ENCODE assay signal across 9 mouse cellular contexts in genomic region chr7:48938190-48938589, GRCm38 (mm10). TPM values are rescaled to one million over a fixed set of nuclear protein-coding genes. Genes with fewer than 3 reads are reported as not detected.
DNase-seq lines count a peak whose midpoint lies in the region; ATAC-seq and TF ChIP-seq lines count a peak whose summit lies in the region.
"Had no signal": no experiment of that assay in that cellular context is flagged by ENCODE, and none has a peak within 500 bp of the region (broad histone marks: within the 10 kb centered on the region; RNA-seq: fewer than 3 reads in every experiment).

No protein-coding gene starts in this region.

- TF ChIP-seq POLR2A in cerebellum, adult 2 months (IDR thresholded peaks at IDR 0.05; ENCODE audit: borderline replicate concordance, insufficient read depth, low read length), result no peak

- no peaks in the 10 kb centered on the region for H3K9me3 ChIP-seq in midbrain, postnatal 0 days (ENCODE audit: low read length)
- no peaks in the 10 kb centered on the region for H3K9me3 ChIP-seq in midbrain, embryonic 13.5 days
- no peaks in the 10 kb centered on the region for H3K9me3 ChIP-seq in forebrain, embryonic 12.5 days
- H3K9me3 ChIP-seq in midbrain, embryonic 10.5 days (replicated peaks), result no peaks in the 10 kb centered on the region
- H3K9me3 ChIP-seq: stomach, embryonic 15.5 days had no signal

- H3K9ac ChIP-seq in midbrain, postnatal 0 days (replicated peaks; ENCODE audit: low read length, poor library complexity, severe bottlenecking), result no peak overlapping the region
- no peak overlapping the region for H3K9ac ChIP-seq in midbrain, embryonic 13.5 days (replicated peaks)
- H3K9ac ChIP-seq in forebrain, embryonic 12.5 days, result no peak overlapping the region
- H3K9ac ChIP-seq: stomach, embryonic 15.5 days had no signal

- peak; percentile 20; the same call in 1 of the 2 replicates for TF ChIP-seq CTCF in cerebellum, adult 2 months (IDR thresholded peaks at IDR 0.05; ENCODE audit: borderline replicate concordance, insufficient read depth, low read depth, low read length)
- TF ChIP-seq CTCF in midbrain, postnatal 0 days (IDR thresholded peaks at IDR 0.05), result peak; percentile 39; the same call in 1 of the 2 replicates

- no peak for DNase-seq in cerebellum, adult 2 months
- DNase-seq in cerebellum, adult 11 months, result no peak
- DNase-seq in midbrain, postnatal 0 days (ENCODE audit: low spot score), result no peak
- DNase-seq in fibroblast of lung, adult 2 months (ENCODE audit: low read depth), result peak; percentile 39
- peak; percentile 13 for DNase-seq in retina, adult 2 months (ENCODE audit: low read depth, low spot score)
- DNase-seq in midbrain, embryonic 10.5 days (ENCODE audit: low spot score), result no peak

- peaks cover 16% of the 10 kb centered on the region for H3K4me1 ChIP-seq in cerebellum, adult 2 months (ENCODE audit: control insufficient read depth, insufficient read depth, low read length)
- no peaks in the 10 kb centered on the region for H3K4me1 ChIP-seq in midbrain, postnatal 0 days (ENCODE audit: insufficient read depth, low read length)
- no peaks in the 10 kb centered on the region for H3K4me1 ChIP-seq in midbrain, embryonic 13.5 days (replicated peaks)
- H3K4me1 ChIP-seq in forebrain, embryonic 12.5 days, result no peaks in the 10 kb centered on the region
- 0 out of 2 replicates have a peak, but pooled peaks cover 5% of the 10 kb centered on the region for H3K4me1 ChIP-seq in midbrain, embryonic 10.5 days
- H3K4me1 ChIP-seq: stomach, embryonic 15.5 days had no signal

- ATAC-seq in midbrain, postnatal 0 days (ENCODE audit: low FRiP score), result no peak
- no peak for ATAC-seq in midbrain, embryonic 13.5 days
- no peak for ATAC-seq in forebrain, embryonic 12.5 days (ENCODE audit: low FRiP score)

- no peaks in the 10 kb centered on the region for H3K36me3 ChIP-seq in midbrain, postnatal 0 days (ENCODE audit: insufficient read depth, low read length)
- no peaks in the 10 kb centered on the region for H3K36me3 ChIP-seq in midbrain, embryonic 13.5 days
- H3K36me3 ChIP-seq in forebrain, embryonic 12.5 days (replicated peaks), result no peaks in the 10 kb centered on the region
- H3K36me3 ChIP-seq in midbrain, embryonic 10.5 days, result no peaks in the 10 kb centered on the region
- H3K36me3 ChIP-seq: stomach, embryonic 15.5 days had no signal

- H3K27me3 ChIP-seq in cerebellum, adult 2 months (ENCODE audit: control insufficient read depth, insufficient read depth, low read length), result no peaks in the 10 kb centered on the region
- no peaks in the 10 kb centered on the region for H3K27me3 ChIP-seq in midbrain, postnatal 0 days (ENCODE audit: insufficient read depth, low read length)
- peaks cover 31% of the 10 kb centered on the region for H3K27me3 ChIP-seq in midbrain, embryonic 13.5 days
- H3K27me3 ChIP-seq in forebrain, embryonic 12.5 days, result peaks cover 51% of the 10 kb centered on the region
- peaks cover 53% of the 10 kb centered on the region for H3K27me3 ChIP-seq in midbrain, embryonic 10.5 days (ENCODE audit: low read depth, poor library complexity, severe bottlenecking)
- H3K27me3 ChIP-seq: stomach, embryonic 15.5 days had no signal

- no peak overlapping the region for H3K4me3 ChIP-seq in cerebellum, adult 2 months (replicated peaks; ENCODE audit: insufficient read depth, low read depth, low read length)
- no peak overlapping the region for H3K4me3 ChIP-seq in midbrain, postnatal 0 days (ENCODE audit: low read depth, low read length)
- H3K4me3 ChIP-seq in midbrain, embryonic 13.5 days (replicated peaks), result no peak overlapping the region
- H3K4me3 ChIP-seq in forebrain, embryonic 12.5 days (replicated peaks), result no peak overlapping the region
- H3K4me3 ChIP-seq in midbrain, embryonic 10.5 days, result no peak overlapping the region
- H3K4me3 ChIP-seq: stomach, embryonic 15.5 days had no signal

- WGBS in cerebellum, adult 2 months, result 58% methylated on average over 4 of the region's 4 CpGs
- WGBS in midbrain, postnatal 0 days, result 42% methylated on average over 4 of the region's 4 CpGs
- WGBS in midbrain, embryonic 13.5 days, result 48% methylated on average over 4 of the region's 4 CpGs
- 36% methylated on average over 4 of the region's 4 CpGs for WGBS in forebrain, embryonic 12.5 days
- 40% methylated on average over 4 of the region's 4 CpGs for WGBS in midbrain, embryonic 10.5 days

- H3K4me2 ChIP-seq in midbrain, postnatal 0 days (ENCODE audit: low read depth, low read length, poor library complexity, severe bottlenecking), result no peak overlapping the region
- no peak overlapping the region for H3K4me2 ChIP-seq in midbrain, embryonic 13.5 days (replicated peaks)
- no peak overlapping the region for H3K4me2 ChIP-seq in forebrain, embryonic 12.5 days
- H3K4me2 ChIP-seq: stomach, embryonic 15.5 days had no signal

- no peak overlapping the region for H3K27ac ChIP-seq in cerebellum, adult 2 months (ENCODE audit: insufficient read depth, low read length)
- H3K27ac ChIP-seq in midbrain, postnatal 0 days (ENCODE audit: low read depth, low read length), result no peak overlapping the region
- no peak overlapping the region for H3K27ac ChIP-seq in midbrain, embryonic 13.5 days
- H3K27ac ChIP-seq in forebrain, embryonic 12.5 days, result no peak overlapping the region
- H3K27ac ChIP-seq in midbrain, embryonic 10.5 days (replicated peaks), result no peak overlapping the region
- H3K27ac ChIP-seq: stomach, embryonic 15.5 days had no signal

RNA-seq across cellular contexts. Expression of gene Nav2, which starts 29.7 kb away (rescaled TPM):
- polyA plus RNA-seq in cerebellum, adult 2 months (2012; rRNA removed), result 32.5 and 35.8 TPM in 2 replicates
- total RNA-seq in midbrain, postnatal 0 days (2014; rRNA removed), result 53.8 and 67.5 TPM in 2 replicates
- polyA plus RNA-seq in midbrain, postnatal 0 days (2015; fragmentation: Nextera tagmentation; extraction: Ambion mirVana), result 12.4 and 18.3 TPM in 2 replicates
- polyA plus RNA-seq in midbrain, embryonic 13.5 days (2015; fragmentation: Nextera tagmentation; extraction: Ambion mirVana), result 22.2 and 23.2 TPM in 2 replicates
- polyA plus RNA-seq in forebrain, embryonic 12.5 days (2016; fragmentation: Nextera tagmentation; extraction: Ambion mirVana), result 8.1 and 10.9 TPM in 2 replicates
- polyA plus RNA-seq in midbrain, embryonic 10.5 days (2016; fragmentation: Nextera tagmentation; extraction: Ambion mirVana), result 13.7 and 19.4 TPM in 2 replicates

RNA-seq across cellular contexts. Expression of gene E2f8, which starts 56.8 kb away (rescaled TPM):
- 0.10 and 0.14 TPM in 2 replicates for polyA plus RNA-seq in cerebellum, adult 2 months (2012; rRNA removed)
- total RNA-seq in midbrain, postnatal 0 days (2014; rRNA removed), result 1.0 and 1.8 TPM in 2 replicates
- polyA plus RNA-seq in midbrain, postnatal 0 days (2015; fragmentation: Nextera tagmentation; extraction: Ambion mirVana), result 0.53 and 0.70 TPM in 2 replicates
- polyA plus RNA-seq in midbrain, embryonic 13.5 days (2015; fragmentation: Nextera tagmentation; extraction: Ambion mirVana), result 5.0 and 5.9 TPM in 2 replicates
- 19.1 and 20.9 TPM in 2 replicates for polyA plus RNA-seq in forebrain, embryonic 12.5 days (2016; fragmentation: Nextera tagmentation; extraction: Ambion mirVana)
- 17.1 and 18.8 TPM in 2 replicates for polyA plus RNA-seq in midbrain, embryonic 10.5 days (2016; fragmentation: Nextera tagmentation; extraction: Ambion mirVana)

Comparison
In these comparisons a context has a peak if more than half of its experiments do, and no peak if none do; other contexts are left out.
1. DNase-seq: peak in fibroblast of lung, adult 2 months (single experiment) and retina, adult 2 months (single experiment); none in cerebellum, adult 2 months (0 of 2), cerebellum, adult 11 months (single experiment), midbrain, postnatal 0 days (single experiment) and midbrain, embryonic 10.5 days (single experiment).